Mouse (Mus musculus) liver, embryonic 16.5 days (tissue): ENCODE measurements around the gene Kif26a. TPM values are rescaled to one million over a fixed set of nuclear protein-coding genes. Genes with fewer than 3 reads are reported as not detected.

Experiments
- ATAC-seq: fragments of 200-750 bp; cut with Nextera tagmentation; 2 replicates; pipeline ENCODE4 v1.8.0; 2017; ENCODE audit warnings: low read depth, mild to moderate bottlenecking, moderate number of reproducible peaks, moderate library complexity
- H3K27ac ChIP-seq: fragments of 300-500 bp; sonication (generic); 2 replicates; pipeline ENCODE4 v1.5.1; 2014; ENCODE audit warnings: mild to moderate bottlenecking, low read length
- H3K27me3 ChIP-seq: fragments of 300-500 bp; sonication (generic); 2 replicates; pipeline ENCODE4 v1.6.1; 2014; ENCODE audit warnings: low read depth, low read length, mixed read lengths; ENCODE audit not compliant: control insufficient read depth, insufficient read depth
- H3K36me3 ChIP-seq: fragments of 300-500 bp; sonication (generic); 2 replicates; pipeline ENCODE4 v1.6.1; 2014; ENCODE audit warnings: mild to moderate bottlenecking; ENCODE audit not compliant: control insufficient read depth, insufficient read depth
- H3K4me1 ChIP-seq: fragments of 300-500 bp; sonication (generic); 2 replicates; pipeline ENCODE4 v1.6.1; 2014; ENCODE audit warnings: low read depth, low read length, mixed read lengths; ENCODE audit not compliant: control insufficient read depth
- H3K4me2 ChIP-seq: fragments of 300-500 bp; sonication (generic); 2 replicates; pipeline ENCODE4 v1.6.1; 2014; ENCODE audit warnings: low read depth, low read length, mixed read lengths
- H3K4me3 ChIP-seq: fragments of 300-500 bp; sonication (generic); 2 replicates; pipeline ENCODE4 v1.5.1; 2014; ENCODE audit warnings: low read depth, mild to moderate bottlenecking, low read length
- H3K9ac ChIP-seq: fragments of 300-500 bp; sonication (generic); 2 replicates; pipeline ENCODE4 v1.6.1; 2014; ENCODE audit warnings: low read depth, low read length
- H3K9me3 ChIP-seq: fragments of 300-500 bp; sonication (generic); replicated peaks from 2 replicates; pipeline ENCODE4 v1.6.1; 2016; ENCODE audit warnings: low read length; ENCODE audit not compliant: control insufficient read depth
- WGBS: fragments of 180-500 bp; shearing (Covaris S2); extraction: QIAGEN DNeasy Blood & Tissue Kit; methylation state at CpG from one replicate; pipeline ENCODE4 v1.1.7; 2014; ENCODE audit not compliant: insufficient replicate concordance; 5-methylcytosine and 5-hydroxymethylcytosine counted together
- polyA plus RNA-seq: library from polyadenylated mRNA; unstranded; fragments of >200 nt; fragmentation: Nextera tagmentation; extraction: Ambion mirVana; gene quantifications from 2 replicates; pipeline ENCODE4 v1.2.1, GENCODE M21; 2015

Gene Kif26a
- polyA plus RNA-seq, 1 experiment from 2014 or later, result 0.27 TPM

DNA sequence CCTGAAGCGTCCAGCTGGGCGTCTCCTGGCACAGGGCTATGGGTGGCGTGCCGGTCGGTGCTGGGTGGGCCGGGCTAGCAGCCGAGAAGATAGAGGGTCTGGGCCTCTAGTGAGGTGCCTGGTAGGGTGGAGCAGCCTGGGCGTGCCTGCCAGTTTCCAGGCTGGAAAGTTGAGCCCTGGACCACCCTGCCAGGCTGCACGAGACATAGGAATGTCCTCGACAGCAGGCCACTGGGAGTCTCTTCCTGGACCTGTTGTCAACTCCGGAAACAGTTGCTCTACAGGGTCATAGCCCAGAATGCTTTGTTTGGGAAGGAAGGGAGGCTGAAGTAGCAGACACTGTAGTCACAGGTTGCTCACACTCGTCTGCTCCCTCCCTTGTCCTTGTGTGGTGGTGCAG, 7.6 kb downstream of the Kif26a start:
- no peak overlapping the region for H3K9ac ChIP-seq
- ATAC-seq, result no peak
- no peaks in the 10 kb centered on the region for H3K36me3 ChIP-seq
- H3K27me3 ChIP-seq, result no peaks in the 10 kb centered on the region
- H3K27ac ChIP-seq, result no peak overlapping the region
- no peaks in the 10 kb centered on the region for H3K9me3 ChIP-seq
- H3K4me3 ChIP-seq, result no peak overlapping the region
- no peaks in the 10 kb centered on the region for H3K4me1 ChIP-seq
- no peak overlapping the region for H3K4me2 ChIP-seq
- WGBS, result 64% methylated on average over 12 of the region's 12 CpGs

DNA sequence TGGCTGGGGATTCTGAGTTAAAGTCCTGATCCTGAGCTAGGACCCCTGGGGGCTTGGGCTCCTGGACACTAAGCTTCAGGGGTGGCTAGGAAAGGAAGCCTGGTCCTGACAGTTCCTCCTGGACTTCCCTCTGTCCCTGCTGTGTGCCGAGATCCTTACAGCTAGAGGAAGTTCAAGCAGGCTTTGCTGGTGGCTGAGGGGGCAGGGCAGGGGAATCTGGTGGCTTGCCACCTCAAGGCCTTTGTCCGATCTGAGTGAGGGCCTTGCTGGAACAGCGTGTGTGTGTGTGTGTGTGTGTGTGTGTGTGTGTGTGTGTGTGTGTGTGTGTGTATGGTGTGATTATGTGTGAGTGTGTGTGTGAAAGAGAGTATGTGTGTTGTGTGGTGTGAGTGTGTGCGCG, 8.5 kb downstream of the Kif26a start:
- no peaks in the 10 kb centered on the region for H3K4me1 ChIP-seq
- H3K4me2 ChIP-seq, result no peak overlapping the region
- no peaks in the 10 kb centered on the region for H3K27me3 ChIP-seq
- no peaks in the 10 kb centered on the region for H3K36me3 ChIP-seq
- no peaks in the 10 kb centered on the region for H3K9me3 ChIP-seq
- H3K4me3 ChIP-seq, result no peak overlapping the region
- no peak overlapping the region for H3K27ac ChIP-seq
- 43% methylated on average over 5 of the region's 5 CpGs for WGBS
- no peak for ATAC-seq
- H3K9ac ChIP-seq, result no peak overlapping the region

DNA sequence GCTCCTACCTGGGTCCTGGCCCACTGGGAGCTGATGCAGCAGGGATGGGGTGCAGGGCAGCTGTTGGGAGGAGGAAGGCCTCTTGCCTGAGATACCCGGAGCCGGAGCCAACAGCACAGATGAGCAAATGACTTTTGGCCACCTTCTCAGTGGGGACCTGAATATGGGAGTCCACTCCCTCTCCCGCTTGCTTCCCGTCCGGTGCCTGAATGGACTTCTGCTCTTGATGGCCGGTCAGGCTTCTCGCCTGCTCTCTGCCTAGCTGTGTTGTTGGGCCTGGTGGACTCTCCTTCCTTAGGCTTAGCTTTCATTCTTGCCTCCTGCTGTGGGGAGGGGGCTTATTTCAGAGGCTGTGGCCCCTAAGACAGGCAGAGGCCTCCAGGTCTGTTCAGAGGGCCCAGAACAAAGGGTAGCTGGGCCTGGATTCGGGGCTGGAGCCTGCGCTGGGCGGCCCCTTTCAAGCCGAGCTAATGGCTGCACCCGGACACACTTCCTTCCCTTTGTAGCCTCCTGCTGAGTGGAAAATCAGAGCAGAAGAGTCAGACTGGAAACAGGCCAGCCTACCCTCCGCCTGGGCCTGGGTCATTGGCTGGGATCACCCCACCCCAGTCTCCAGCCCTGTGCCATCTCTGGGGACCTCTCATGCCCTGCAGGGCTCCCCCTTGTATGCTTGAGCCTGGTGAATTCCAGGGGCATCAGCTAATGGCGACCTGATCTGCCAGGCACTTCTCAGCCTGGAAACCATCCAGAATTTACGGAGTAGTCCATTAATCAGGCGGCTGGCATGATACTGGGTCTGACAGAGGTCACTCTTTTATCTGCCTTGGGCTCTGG, 9.4 kb downstream of the Kif26a start:
- Histone ChIP-seq H3K36me3 (no peaks in the 10 kb centered on the region), H3K27me3 (no peaks in the 10 kb centered on the region), H3K4me3 (no peak overlapping the region), H3K9ac (no peak overlapping the region), H3K4me1 (no peaks in the 10 kb centered on the region), H3K4me2 (no peak overlapping the region), H3K27ac (no peak overlapping the region), H3K9me3 (no peaks in the 10 kb centered on the region)
- WGBS, result 63% methylated on average over 16 of the region's 16 CpGs
- no peak for ATAC-seq

DNA sequence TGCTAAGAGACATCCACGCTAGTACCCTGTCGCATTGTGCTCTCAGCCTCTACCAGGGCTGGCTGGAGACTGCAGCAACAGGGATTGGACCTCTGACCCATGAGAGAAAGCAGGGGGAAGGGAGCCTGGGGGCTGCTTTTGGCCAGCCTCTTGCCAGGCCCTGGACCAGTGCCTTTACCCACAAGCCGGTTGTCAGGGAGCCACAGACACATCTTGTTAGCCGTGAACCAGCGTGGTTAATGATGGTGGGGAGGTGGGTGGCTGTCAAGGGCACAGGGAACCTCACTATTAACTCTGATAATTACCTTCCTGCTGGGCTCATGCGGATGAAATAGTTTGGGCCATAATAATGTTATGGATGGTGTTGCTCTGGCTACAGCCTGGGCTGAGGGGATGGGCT, 10.8 kb downstream of the Kif26a start:
- H3K4me3 ChIP-seq, result no peak overlapping the region
- no peaks in the 10 kb centered on the region for H3K9me3 ChIP-seq
- no peaks in the 10 kb centered on the region for H3K4me1 ChIP-seq
- H3K27ac ChIP-seq, result no peak overlapping the region
- H3K27me3 ChIP-seq, result no peaks in the 10 kb centered on the region
- H3K9ac ChIP-seq, result no peak overlapping the region
- no peak for ATAC-seq
- WGBS, result 71% methylated on average over 6 of the region's 6 CpGs
- H3K36me3 ChIP-seq, result no peaks in the 10 kb centered on the region
- H3K4me2 ChIP-seq, result no peak overlapping the region

DNA sequence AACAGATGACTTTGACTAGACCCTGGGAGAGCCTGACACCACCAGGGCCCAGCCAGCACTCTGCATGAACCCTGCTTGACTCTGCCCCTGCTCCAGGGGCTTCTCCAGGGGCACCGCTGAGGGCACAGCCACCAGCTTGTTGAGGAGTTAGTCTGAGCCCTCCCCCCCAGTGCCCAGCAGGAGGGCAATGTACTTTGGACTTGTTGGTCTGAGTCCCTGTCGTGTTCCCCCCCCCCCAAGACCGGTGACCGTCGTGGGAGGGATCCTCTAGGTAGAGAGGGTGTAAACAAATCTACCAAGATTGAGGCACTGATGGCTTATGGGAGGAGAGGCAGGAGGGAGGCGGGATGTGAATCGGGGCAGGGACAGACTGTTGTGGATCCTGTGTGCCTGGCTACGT, 12.2 kb downstream of the Kif26a start:
- Histone ChIP-seq H3K4me1 (no peaks in the 10 kb centered on the region), H3K36me3 (no peaks in the 10 kb centered on the region), H3K9ac (no peak overlapping the region), H3K4me3 (no peak overlapping the region), H3K27me3 (no peaks in the 10 kb centered on the region), H3K27ac (no peak overlapping the region), H3K4me2 (no peak overlapping the region), H3K9me3 (no peaks in the 10 kb centered on the region)
- WGBS, result 53% methylated on average over 8 of the region's 8 CpGs
- ATAC-seq, result no peak

DNA sequence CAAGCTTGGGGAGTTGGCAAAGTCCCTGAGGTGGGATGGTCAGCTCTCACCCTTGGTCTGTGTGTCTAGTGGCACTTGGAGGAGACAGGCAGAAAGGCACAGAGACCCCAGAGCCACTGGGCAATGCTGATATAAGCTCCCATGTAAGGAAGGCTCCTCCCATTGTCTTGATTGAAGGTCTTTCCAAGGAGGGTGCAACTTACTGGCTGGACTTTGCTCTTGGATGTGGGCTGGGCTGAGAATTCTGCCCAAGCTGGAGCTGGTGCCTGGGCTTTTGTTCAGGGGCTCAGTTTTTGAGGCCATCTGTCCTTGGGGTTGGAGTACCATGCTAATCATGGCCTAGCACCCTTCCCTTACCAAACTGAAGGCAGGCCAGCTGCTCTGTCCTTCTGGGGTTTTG, 12.8 kb downstream of the Kif26a start:
- H3K36me3 ChIP-seq, result no peaks in the 10 kb centered on the region
- H3K9me3 ChIP-seq, result no peaks in the 10 kb centered on the region
- ATAC-seq, result no peak
- no peak overlapping the region for H3K4me2 ChIP-seq
- H3K27ac ChIP-seq, result no peak overlapping the region
- no peaks in the 10 kb centered on the region for H3K27me3 ChIP-seq
- H3K4me1 ChIP-seq, result no peaks in the 10 kb centered on the region
- no peak overlapping the region for H3K4me3 ChIP-seq
- no peak overlapping the region for H3K9ac ChIP-seq

DNA sequence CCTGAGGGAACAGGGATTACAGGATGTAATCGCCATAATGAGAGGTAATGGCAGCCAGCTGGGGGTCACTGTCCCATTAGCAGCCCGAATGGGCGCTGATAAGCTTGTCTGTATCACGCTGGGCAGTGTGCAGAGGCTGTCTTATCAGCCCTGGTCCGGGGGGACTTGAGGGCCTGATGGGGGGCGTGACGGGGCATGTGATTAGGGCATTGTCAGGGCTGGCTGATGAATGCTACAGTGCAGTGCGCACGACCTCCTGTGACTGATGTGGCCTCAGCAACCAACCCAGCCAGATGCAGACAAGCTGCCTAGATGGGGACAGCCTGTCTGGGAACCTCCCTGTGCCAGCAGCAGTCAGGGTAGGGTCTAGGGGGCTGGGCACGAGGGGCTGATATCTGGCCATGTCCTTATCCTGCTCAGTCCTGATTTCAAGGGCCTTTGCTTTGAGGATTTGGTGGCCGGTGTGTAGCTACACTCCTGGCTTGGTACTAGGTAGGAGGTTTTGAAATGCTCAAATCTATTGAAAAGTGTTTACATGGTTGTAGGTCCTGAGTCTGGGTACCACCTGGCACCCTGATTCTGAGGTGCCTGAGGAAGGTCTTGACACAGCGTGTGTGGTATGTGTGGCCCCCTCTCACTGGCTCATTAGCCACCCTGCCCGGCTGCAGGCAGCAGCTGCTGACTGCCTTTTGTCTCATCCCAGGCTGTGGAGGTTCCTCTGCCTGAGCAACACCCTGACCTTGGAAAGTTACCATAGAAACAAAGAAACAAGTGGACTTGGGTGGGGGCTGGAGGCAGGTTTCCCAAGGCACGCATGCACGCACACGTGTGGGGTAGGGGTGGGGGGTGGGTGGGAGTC, 18.2 kb downstream of the Kif26a start:
- ATAC-seq, result peak; percentile 28; the same call in 1 of the 2 replicates
- WGBS, result 35% methylated on average over 16 of the region's 16 CpGs

DNA sequence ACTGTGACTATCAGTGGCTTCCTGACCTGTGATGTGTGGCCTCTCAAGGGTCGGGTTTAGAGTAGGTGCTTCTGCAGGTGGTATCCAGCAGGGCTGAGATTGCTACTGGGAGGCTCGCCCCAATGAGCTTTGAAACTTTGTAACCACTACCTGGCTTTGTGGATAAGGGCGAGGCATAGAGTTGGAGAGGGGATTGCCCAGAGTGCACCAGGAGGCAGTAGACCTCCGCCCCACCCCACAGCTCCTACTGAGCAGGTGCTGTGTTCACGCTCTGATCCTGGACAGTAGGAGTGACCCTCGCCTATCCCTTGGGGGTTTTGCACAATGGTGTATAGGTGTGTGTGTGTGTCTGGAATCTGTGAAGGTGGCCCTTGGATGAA, 18.8 kb downstream of the Kif26a start:
- Histone ChIP-seq H3K36me3 (no peaks in the 10 kb centered on the region), H3K27me3 (no peaks in the 10 kb centered on the region), H3K4me3 (no peak overlapping the region), H3K9ac (no peak overlapping the region), H3K4me1 (no peaks in the 10 kb centered on the region), H3K4me2 (no peak overlapping the region), H3K9me3 (no peaks in the 10 kb centered on the region), H3K27ac (no peak overlapping the region)
- WGBS, result 44% methylated on average over 6 of the region's 6 CpGs
- no peak for ATAC-seq

More for the DNA sequence above, 18.2 kb downstream of the Kif26a start:
- Histone ChIP-seq H3K9me3 (no peaks in the 10 kb centered on the region), H3K9ac (no peak overlapping the region), H3K4me3 (no peak overlapping the region), H3K4me1 (no peaks in the 10 kb centered on the region), H3K4me2 (no peak overlapping the region), H3K27ac (no peak overlapping the region), H3K36me3 (no peaks in the 10 kb centered on the region), H3K27me3 (no peaks in the 10 kb centered on the region)

DNA sequence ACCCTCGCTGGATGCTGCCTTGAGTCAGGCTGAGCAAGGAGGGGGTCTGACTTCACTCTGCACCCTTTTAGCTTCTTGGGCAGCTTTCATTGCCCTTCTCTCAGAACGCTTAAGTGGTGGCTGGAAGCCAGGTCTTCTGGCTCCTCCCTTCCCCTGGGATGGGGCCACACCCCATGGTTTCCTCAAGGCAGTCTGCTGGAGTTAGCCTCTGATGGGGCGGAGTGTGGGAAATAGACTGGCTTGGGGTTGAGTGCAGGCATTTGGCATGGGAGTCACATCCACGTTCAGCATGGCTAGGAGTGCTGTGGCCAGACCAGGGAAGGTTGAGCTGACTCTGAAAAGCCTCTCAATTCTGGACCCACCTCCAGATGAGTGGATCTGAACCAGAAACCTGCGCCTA, 23.2 kb downstream of the Kif26a start:
- no peaks in the 10 kb centered on the region for H3K36me3 ChIP-seq
- no peaks in the 10 kb centered on the region for H3K4me1 ChIP-seq
- no peaks in the 10 kb centered on the region for H3K27me3 ChIP-seq
- no peak overlapping the region for H3K9ac ChIP-seq
- no peak for ATAC-seq
- no peaks in the 10 kb centered on the region for H3K9me3 ChIP-seq
- no peak overlapping the region for H3K4me3 ChIP-seq
- H3K4me2 ChIP-seq, result no peak overlapping the region
- H3K27ac ChIP-seq, result no peak overlapping the region
- 59% methylated on average over 5 of the region's 5 CpGs for WGBS
